Mouse (Mus musculus) telencephalon, adult 2 months (tissue): ENCODE measurements around the gene Zdhhc19.

Source experiments
- DNase-seq: peaks from one replicate; pipeline ENCODE4 v3.0.0-alpha.2; 2011; ENCODE audit warnings: low read depth, low spot score

Gene Zdhhc19

DNA sequence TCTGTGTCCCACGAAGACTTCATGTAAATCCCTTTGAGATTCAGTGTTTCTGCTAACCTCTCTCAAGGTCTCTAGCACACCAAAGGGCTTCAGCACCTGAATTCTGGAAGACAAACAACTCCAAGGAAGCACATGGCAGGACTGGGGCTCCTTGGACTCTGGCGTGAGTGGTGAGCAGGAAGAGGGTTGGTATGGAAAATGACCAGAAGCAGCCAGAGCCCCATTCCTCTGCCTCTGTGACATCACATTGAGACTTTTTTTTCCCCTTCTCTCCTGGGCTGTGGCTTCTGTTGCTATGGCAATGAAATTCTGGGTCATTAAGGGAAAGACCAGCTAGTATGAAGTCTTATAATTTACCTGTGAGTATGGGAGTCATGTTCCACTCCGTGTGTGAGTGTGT lies at the start of gene Zdhhc19:
Gene Zdhhc19 (plus strand): TSS at position 301 of the 400 bp plus-strand sequence.
- DNase-seq: no peak

- DNase-seq: no peak
Observed at GRCm38 (mm10) chr16:32446563-32447138, 49.4 kb upstream of the Zdhhc19 start.

DNA sequence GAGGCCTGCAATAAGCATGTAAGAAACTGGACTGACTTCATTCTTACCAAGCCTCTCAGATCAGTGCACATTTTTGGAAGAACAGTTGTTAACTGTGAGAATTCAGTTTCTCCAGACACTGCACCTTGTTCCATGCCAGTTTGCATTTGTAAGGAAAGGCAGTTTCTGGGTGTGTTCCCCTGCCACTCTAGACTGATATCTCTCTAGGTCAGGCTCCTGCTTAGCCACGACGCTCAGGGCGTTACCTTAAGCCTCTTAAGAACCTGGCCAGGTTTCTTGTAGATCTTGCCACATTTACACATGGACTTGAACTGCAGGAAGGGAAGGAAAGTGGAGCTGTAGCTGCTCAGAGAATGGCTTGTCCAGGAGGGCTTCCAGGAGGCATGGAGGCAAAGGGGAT lies 46.4 kb upstream of the Zdhhc19 start:
- no peak for DNase-seq

DNA sequence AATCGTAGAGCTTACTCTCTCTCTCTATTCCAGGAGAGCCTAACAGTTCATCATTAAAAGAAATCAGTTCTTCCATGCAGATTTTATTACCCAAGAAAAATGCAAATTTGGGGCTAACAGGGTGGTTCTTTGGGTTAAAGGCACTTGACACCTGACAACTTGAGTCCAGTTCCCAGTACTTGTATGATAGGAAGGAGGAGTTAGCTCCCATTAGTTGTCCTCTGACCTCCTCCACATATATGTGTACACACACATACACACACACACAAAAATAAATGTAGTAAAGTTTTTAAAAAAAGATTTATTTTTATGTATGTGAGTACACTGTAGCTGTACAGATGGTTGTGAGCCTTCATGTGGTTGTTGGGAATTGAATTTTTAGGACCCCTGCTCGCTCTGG lies 45.9 kb upstream of the Zdhhc19 start:
- no peak for DNase-seq

DNA sequence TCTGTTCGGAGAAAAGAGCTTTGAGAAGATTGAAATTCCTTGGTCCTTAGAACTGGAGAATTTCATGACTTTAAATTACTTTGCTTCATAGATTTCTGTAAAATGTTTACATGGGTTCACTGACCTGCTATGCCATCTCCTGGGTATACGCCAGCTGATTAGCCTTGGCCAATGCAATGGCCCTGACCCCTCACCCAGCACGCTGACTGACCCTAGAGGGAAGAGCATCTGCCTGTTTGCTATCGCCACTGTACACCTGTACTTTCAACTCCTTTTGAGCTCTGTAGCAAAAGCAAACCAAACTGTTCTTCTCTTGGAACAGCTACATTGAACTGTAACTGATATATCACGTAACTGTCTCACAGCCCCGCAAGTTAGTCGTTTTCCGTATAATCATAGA lies 43.0 kb upstream of the Zdhhc19 start:
- no peak for DNase-seq

DNA sequence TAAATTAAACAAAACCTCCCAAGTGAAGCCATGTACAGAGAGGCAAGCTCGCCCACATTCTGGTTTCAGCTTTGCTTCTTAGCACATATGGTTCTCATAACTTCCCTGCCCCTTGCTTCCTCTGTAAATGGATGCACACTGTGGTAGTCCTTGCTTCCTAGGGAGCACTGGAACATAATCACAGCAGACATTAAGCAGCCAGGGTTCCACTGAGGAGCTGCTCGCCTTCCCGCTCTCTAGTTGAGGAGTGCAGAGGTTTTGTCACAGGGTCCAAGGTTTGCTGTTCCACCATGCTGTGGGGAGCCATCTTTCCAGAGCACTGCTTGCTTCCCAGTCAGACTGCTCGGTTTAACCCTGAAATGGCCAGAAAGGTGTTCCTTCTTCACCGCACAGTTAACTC lies 41.4 kb upstream of the Zdhhc19 start:
- DNase-seq: no peak

GRCm38 (mm10) chr16:32456086-32456485 lies 40.0 kb upstream of the Zdhhc19 start:
- DNase-seq: no peak

DNA sequence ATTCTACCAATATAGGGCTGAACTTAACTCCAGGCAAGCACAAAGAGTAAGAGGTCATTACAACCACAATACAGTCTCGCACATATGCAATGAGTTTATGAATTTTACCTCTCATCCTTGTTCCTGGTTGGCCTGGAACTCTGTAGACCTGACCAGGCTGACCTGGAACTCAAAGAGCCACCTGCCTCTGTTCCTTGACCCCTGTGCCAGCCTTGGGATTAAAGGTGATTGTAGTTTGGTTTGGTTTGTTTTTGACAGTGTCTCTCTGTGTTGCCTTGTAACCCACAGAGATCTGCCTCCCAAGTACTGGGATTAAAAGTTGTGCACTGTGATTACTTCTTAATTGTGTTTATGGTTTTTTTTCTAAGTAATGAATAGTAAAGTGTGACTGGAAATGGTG lies 39.3 kb upstream of the Zdhhc19 start:
- DNase-seq: no peak

GRCm38 (mm10) chr16:32457589-32458386 lies 38.3 kb upstream of the Zdhhc19 start:
- peak; percentile 24 for DNase-seq

DNA sequence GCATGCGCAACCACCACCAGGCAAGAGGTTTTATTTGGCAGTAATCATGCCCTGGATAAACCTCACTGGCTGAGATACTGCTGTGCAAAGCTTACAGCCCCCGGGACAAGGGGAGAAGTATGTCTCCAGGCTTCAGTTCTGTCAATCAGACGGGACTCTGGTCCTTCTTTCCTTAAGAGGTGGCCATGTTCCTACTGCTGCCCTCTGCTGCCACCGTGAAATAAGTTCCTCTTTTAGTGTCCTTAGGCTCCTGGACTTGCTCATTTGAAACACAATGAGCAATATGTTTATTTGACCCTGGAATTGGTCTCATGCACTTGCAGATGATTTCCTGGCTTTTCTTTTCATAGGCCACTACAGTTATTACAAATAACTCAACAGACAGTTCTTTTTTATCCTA lies 35.5 kb upstream of the Zdhhc19 start:
- DNase-seq: no peak

GRCm38 (mm10) chr16:32461713-32462112 lies 34.4 kb upstream of the Zdhhc19 start:
- no peak for DNase-seq

DNA sequence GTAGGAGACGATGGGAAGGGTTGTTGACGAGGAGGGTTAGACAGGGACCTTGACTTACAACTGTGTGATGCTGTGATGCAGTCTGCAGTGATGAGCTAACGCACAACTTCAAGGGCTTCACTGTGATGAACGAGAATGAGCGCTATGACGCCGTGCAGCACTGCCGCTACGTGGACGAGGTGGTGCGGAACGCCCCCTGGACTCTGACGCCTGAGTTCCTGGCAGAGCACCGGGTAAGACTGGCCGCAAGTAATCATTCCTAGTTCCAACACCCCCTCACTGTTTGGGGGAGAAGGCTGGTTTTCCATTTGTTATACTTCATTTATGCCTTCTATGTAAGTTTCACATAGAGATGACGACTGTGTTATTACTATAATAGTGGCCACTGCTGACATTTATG lies 33.1 kb upstream of the Zdhhc19 start:
- DNase-seq: no peak

GRCm38 (mm10) chr16:32463426-32463825 lies 32.6 kb upstream of the Zdhhc19 start:
- no peak for DNase-seq

DNA sequence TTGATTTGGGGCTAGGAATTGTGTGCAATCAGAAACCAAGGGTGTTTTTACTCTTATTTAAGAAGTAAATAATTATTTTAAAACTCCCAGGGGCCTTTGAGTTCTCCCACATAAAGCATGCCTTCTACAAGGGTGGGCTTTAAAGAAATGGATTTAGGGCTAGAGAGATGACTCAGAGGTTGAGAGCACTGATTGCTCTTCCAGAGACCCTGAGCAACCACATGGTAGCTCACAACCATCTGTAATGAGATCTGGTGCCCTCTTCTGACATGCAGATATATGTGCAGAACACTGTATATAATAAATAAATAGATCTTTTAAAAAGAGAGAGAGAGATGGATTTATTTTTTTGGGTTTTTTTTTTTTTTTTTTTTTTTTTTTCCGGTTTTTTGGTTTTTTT lies 31.2 kb upstream of the Zdhhc19 start:
- DNase-seq: no peak

DNA sequence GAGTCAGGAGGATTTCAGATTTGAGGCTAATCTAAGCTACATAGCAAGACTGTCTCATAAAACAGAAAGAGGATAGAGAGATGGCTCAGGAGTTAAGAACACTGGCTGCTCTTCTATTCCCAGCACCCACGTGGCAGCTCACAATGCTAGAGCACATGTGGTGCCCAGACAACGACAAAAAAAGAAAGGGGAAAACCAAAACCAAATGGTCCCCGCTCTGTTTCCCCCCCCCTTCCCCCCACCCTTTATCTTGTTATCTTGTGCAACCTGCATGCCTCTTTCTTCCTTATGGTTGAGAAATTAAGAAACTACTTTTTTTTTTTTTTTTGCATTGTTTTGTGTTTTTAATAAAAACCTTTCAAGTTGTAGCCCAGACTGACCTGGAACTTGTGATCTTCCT lies 27.6 kb upstream of the Zdhhc19 start:
- no peak for DNase-seq

- no peak for DNase-seq
Observed at GRCm38 (mm10) chr16:32469404-32470105, 26.5 kb upstream of the Zdhhc19 start.

- peak; percentile 24 for DNase-seq
Observed at GRCm38 (mm10) chr16:32472276-32473015, 23.6 kb upstream of the Zdhhc19 start.

DNA sequence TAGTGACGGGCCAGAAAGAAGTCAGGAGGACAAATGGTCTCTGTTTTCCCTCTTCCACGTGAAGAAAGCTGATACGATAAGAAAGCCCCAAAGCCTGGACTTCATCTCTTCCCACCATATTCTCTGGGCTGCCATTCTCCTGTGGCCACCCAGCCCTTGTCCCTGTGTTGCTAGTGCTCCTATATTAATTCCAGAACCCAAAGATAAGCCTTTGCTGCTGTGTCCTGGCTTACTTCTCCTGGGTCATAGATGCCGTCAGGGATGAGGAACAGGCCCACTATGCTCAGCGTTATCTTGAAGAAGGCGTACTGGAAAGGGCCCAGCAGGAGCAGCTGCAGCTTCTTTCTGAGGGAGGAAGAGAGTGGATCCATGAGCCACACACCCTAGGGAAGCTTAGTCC lies 18.8 kb upstream of the Zdhhc19 start:
- no peak for DNase-seq

DNA sequence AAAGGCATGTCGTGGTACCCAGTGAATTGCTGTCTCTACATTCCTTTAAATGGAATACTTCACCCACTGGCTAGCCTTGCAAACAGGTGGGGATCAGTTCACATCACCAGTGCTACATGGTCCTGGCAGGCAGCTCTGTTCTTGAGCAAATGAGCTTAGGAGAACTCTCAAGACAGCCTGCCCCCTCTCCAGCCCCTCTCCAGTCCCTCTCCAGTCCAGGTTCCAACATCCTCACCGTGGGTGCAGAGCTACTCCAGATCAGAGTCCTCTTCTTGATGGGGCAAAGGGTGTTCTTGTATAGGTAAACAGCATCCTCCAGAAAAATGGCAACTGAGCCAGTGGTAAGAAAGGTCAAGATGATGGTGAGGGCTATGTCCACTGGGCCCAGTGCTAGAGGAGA lies 16.6 kb upstream of the Zdhhc19 start:
- no peak for DNase-seq

DNA sequence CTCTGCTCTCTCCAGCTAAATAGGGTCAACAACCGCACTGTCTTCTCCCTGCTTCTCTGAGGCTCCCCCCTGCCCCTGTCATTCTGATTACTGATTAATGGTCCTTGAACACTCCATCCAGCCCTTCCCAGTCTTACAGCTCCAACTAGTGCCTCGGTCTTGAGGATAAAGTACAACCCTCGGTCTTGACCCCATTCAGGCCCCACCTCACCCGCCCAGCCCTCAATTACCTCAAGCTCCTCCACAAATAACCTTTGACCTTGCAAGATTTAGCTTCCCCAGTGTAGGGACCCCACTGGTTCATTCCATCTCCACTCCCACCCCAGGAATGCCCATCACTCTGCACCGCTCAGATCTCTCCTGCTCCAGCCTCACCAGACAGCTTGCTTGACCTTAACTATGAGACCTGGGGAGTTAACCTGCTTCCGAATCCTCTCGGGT lies 11.6 kb upstream of the Zdhhc19 start:
- DNase-seq: no peak

GRCm38 (mm10) chr16:32485209-32485608 lies 10.9 kb upstream of the Zdhhc19 start:
- no peak for DNase-seq

DNA sequence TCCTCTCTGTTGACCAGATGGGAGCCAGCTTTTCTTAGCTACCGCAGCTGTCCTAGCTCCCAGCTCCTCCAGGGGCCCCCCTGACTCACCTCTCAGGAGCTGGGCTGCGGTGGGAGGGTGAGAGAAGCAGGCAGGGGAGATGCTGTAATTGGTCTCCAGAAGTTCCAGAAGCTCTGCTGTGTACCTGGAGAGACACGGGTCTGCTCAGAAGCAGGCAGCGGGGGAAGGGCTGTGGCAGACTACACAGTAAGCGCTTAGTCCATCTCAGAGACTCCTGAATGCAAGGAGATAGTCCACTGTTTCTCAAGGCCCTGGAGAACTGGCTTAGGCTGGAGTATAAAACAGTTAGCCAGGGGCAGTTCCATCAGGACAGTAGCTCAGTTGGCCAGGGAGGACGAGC lies 10.0 kb upstream of the Zdhhc19 start:
- DNase-seq: no peak
